Mouse (Mus musculus) E14TG2a.4 (cell line): ENCODE measurements around the gene Ablim1.

Experiments used
- CTCF ChIP-seq: conservative IDR thresholded peaks from 2 replicates; pipeline ENCODE4 v1.5.1; 2014; ENCODE audit warnings: low read length
- POU5F1 ChIP-seq: IDR thresholded peaks from 2 replicates; pipeline ENCODE4 v1.6.1; 2014; ENCODE audit warnings: low read length, borderline replicate concordance

GRCm38 (mm10) chr19:57155121-57155884 is 159.4 kb downstream of the Ablim1 start:
- TF ChIP-seq CTCF (no peak), POU5F1 (no peak)
